Comparison of ENCODE assay signal across 1 mouse cellular context in the genomic region with DNA sequence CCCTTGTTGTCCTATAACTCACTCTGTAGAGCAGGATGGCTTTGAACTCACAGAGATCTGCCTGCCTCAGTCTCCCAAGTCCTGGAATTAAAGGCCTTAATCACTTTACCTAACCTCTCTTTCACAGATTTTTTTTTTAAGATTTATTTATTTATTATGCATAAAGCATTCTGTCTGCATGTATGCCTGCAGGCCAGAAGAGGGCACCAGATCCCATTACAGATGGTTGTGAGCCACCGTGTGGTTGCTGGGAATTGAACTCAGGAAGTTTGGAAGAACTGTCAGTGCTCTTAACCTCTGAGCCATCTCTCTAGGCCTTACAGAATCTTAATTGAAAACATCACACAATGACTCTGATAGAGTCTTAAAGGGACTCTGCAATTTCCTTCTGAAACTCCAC.
TF ChIP-seq lines count a peak whose summit lies in the region.

No protein-coding gene starts in this region.

TF ChIP-seq in MEL, 35 proteins besides CTCF, POLR2A, EP300 and RAD21:
- TF ChIP-seq ZNF384 (IDR thresholded peaks at IDR 0.05; ENCODE audit: low read depth, low read length) (0 out of 2 replicates have a peak, but pooled peaks have one; percentile 32), HCFC1 (IDR thresholded peaks at IDR 0.05; ENCODE audit: low read depth, low read length) (no peak), ZKSCAN1 (IDR thresholded peaks at IDR 0.05; ENCODE audit: low read depth, low read length) (no peak), MEF2A (IDR thresholded peaks at IDR 0.05; ENCODE audit: extremely low read depth, insufficient replicate concordance, low read depth, low read length, poor library complexity, severe bottlenecking) (no peak), TAL1 (IDR thresholded peaks at IDR 0.05; ENCODE audit: low read length) (no peak), TCF12 (IDR thresholded peaks at IDR 0.05; ENCODE audit: low read depth, low read length) (no peak), NELFE (IDR thresholded peaks at IDR 0.05; ENCODE audit: low read depth, low read length) (no peak), SMC3 (IDR thresholded peaks at IDR 0.05; ENCODE audit: low read depth, low read length) (peak; percentile 35), MAZ (IDR thresholded peaks at IDR 0.05; ENCODE audit: low read depth, low read length) (no peak), E2F4 (IDR thresholded peaks at IDR 0.05; ENCODE audit: borderline replicate concordance, low read depth, low read length) (no peak), BHLHE40 (IDR thresholded peaks at IDR 0.05; ENCODE audit: borderline replicate concordance, low read depth, low read length) (no peak), USF1 (IDR thresholded peaks at IDR 0.05; ENCODE audit: low read depth, low read length) (no peak), CHD2 (IDR thresholded peaks at IDR 0.05; ENCODE audit: low read length) (no peak)
